Mouse (Mus musculus) T-helper 2 cell (primary cell): Measurements from ENCODE around the gene Fbxo42.

Experiments used
- in situ Hi-C: fragments of 300-600 bp; cut with MboI, MseI; formaldehyde crosslinking; loops from one replicate; pipeline ENCODE4 v1.15.1; 2025; ENCODE audit warnings: high pct_unique_total_duplicates

The Fbxo42 gene

DNA sequence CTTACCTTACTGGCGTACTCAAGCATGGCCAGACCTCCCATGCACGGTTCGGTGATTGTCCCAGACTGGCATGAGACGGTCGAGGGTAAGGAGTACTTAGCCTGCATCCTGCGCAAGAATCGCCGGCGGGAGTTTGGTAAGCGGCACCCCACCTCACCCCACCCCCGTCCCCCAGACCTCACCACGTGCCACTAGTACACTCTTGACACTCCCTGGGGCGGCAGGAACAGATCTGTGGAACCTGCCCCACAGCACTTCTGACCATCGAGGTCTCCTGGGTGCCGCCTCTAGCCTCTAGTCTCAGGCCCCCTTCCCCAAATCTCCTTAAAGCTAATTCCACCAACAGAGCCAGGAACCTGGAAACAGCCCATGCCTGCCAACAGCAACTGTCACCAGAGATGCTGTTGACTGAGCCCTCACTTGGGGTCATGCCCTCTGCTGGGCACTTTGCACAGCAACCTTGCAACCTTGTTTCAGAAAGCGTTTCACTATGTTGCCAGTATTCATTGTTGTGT lies 66.7 kb downstream of the Fbxo42 start:
- in situ Hi-C loops = no loop called here

DNA sequence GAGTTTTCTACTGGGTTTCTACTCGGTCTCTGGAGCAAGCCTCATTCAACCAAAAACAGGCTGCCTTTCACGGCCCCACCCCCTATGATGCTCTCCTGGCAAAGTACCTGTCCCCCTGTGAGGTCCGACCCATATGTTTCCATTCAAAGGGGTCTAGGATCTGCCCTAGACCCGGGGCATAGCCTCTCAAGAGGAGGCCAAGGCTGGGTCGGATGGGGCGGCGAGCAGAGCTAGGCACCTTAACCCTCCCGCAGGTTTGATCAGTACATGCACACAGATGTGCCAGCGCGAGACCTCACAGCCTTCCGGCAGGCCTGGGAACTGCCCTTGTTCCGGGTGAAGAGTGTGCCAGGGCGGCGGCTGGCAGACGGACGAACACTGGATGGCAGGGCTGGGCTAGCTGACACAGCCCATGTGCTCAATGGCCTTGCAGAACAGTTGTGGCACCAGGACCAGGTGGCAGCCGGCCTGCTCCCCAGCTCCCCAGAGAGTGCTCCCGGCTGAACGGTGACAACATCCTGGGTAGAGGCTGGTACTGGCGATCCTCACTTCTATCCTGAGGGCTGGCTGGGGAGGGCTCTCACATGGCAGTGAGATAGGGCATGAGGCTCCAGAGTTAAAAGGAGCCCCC lies 72.0 kb downstream of the Fbxo42 start:
- in situ Hi-C loops = no loop called here

DNA sequence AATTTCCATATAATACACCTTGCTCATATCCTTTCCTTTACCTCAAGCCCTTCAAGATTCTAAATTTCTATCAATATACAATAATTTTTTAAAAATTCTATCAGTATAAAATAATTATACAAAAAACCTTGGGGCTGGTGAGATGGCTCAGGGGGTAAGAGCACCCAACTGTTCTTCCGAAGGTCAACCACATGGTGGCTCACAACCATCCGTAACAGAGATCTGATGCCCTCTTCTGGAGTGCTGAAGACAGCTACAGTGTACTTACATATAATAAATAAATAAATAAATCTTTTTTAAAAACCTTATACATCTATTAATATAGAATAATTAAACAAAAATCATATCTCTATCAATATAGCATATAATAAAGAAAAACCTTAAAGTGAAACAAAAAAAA lies 74.1 kb downstream of the Fbxo42 start:
- in situ Hi-C loops = no loop called here

DNA sequence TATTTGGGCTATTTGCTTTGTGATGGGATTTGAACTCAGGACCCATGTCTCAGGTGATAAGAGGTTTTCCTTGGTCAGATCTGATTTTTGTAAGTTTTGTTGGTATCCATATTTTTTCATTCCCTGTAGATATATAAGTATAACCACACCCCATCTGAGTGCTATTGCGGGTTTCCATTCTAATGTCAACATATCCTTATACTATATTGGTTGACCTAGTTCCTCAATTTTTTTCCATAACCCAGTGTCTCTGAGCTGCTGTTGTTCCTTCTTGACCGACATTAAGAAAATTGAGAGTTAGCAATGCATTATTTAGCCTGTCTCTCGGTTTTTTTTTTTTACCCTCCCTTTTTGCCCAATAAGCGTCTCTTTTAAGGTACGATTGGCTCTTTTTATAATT lies 75.0 kb downstream of the Fbxo42 start:
- in situ Hi-C loops = no loop called here

DNA sequence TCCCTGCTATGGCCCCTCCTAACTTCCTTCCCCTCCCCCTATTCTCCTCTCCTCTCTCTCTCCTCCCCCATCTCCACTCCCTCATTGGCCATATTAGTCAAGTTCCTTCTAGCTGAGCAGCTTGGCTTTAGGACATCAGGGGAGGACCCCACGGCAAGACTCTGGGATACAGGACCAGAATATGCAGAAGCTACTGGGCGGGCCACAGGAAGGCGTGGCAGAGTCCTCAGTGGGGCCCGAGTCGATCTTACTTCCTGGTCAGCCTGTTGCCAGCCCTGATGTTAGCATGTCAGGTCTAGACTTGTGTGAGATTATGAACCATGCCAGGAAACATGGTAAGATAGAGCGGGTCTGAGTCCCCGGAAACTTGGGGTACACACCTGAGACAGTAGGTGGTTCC lies 81.0 kb downstream of the Fbxo42 start:
- in situ Hi-C loops = no loop called here

DNA sequence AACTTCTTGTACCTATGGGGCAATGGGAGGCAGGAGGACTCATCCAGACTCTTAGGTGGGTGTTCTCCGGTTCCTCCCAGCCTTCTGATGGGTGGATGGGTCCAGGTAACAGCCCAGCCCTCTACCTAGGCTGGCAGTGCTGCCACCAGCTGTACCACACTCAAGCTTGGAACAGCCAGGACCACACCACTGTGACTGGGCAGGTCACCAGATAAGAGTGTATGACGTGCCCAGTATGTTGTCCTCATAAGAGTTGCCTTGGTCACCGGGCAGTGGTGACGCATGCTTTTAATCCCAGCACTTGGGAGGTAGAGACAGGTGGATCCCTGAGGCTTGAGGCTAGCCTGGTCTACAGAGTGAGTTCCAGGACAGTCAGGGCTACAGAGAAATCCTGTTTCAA lies 85.5 kb downstream of the Fbxo42 start:
- in situ Hi-C loops = no loop called here

DNA sequence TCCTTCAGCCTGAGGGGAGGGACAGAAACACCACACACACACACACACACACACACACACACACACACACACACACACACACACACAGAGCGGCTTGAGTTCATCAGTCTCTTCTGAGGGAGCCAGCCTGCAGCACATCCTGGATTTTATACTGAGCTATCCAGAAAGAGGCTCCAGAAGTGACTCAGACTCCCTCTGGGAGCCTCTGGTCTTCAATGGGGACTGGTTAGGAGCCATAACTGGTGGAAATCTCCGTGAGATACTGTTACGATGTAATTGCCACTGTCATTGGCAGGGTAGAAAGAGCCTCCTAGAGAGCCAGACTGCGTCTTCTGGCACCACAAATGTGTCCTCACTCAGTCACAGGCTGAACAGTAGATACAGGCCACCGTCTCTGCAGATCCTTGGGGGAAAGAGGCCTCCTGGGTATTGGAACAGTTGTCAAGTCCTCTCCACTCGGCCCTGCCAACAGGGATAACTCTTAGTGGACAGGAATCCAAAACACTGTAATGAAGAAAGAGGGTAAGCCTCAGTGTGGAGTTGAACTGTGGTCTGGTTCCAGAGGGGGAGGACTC lies 87.9 kb downstream of the Fbxo42 start:
- in situ Hi-C loops = no loop called here

DNA sequence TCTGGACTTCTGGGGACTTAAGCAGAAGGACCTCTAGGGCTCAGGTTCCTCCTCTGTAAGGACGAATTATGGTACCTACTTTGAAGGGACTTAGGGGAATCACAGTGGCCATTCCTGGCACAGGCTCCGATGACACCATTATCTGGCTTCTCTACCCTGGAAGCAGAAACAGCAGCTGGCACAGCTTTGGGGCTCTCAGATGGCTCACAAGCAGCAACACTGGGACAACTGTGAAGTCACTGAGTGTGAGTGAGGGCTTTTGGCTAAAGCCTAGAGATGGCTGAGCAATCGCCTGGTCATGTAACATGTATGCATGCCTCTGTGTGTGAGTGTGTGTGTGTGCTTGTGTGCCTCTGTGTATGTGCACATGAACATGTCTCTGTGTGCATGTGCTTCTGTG lies 89.1 kb downstream of the Fbxo42 start:
- in situ Hi-C loops = no loop called here

DNA sequence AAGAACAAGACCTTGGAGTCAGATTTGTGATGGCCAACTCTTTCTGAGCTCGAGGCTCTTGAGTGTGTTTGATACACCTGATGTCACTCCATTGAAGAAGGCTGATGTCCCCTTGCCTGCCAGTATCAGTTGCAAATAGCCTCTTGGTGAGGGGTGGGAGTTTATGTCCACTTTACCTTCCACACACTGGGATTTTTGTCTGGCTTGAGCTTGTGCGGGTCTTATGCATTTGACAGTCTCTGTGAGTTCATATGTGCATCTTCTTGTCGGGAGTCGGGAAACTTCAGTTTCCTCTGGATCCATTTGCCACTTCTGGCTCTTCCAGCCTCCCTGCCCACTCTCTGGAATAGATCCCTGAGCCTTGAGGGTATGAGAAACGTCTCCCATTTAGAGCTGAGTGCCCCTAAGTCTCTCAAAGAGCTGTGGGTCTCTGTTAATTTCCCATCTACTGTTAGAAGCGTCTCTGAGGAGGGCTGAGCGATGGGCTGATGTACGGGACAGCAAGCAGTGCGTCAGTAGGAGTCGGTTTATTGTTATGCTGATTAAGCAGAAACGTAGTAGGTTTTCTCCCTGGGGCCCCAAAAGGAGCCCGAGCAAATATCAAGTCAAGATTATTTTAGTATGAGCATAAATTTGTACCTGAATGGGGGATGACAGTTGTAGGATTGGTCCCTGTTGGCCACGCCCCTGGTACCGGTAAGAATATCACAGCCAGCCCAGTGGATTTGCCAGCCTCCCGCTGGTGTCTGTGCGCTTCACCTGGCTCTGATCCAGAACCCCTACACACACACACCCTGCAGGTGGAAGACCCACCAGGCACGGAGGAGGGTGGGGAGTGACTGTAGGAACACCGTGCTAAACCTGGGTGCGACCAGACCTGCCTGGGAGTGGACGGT lies 91.0 kb downstream of the Fbxo42 start:
- in situ Hi-C loops = no loop called here

DNA sequence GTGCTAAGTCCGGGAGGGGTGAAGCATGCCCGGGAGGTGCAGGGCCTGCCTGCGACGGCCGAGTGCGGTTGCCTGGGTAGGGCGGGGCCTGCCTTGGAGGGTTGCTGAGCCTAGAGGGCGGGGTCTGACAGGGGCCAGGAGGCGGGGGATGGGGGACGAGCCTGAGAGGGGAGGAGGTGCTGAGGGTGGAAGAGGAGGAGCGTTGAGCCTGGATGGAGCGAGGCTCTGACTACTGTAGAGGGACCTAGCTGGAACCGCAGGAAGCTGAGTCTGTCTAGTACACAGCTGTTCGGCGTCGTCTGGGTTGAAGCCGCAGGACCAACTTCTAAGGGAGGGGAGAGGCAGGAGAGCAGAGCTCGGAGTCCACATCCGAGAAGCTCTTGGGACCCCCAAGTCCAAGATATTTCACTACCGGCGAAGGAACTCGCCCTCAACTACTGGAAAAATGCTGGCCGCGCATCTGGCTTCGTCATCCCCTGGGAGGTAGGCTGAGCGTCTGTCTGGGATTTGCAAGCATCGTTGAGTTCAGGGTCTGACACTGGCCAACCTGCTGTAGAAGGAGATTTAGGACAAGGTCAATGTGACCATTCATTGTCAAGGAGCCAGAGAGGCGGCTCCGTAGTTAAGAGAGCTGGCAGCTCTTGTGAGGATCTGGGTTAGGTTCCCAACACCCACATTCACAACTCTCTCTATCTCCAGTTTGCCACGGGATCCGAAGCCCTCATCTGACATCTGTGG lies 91.8 kb downstream of the Fbxo42 start, which contains the start of gene Arhgef19:
Arhgef19 (plus strand) TSS at position 112 of the 738 bp plus-strand sequence.
- in situ Hi-C loops = no loop called here

DNA sequence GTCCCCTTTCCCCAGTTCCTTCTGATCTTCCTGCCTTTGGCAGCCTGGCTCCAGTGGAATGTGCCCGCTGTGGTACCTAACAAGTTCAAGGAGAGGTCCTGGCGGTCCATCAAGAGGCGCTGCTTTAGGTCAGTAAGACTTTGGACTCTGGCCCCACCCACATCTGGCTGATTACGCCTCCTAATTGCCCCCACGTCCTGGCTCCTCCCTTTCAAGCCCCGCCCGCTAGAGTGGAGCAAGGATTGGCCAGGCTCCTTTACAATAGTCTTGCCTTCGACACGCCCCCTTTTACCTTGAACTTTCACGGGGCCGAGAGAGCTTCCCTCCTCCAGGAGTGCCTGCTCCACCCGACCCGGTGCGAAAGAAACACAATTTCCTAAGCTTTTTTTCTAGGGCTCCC lies 92.9 kb downstream of the Fbxo42 start:
- in situ Hi-C loops = no loop called here

DNA sequence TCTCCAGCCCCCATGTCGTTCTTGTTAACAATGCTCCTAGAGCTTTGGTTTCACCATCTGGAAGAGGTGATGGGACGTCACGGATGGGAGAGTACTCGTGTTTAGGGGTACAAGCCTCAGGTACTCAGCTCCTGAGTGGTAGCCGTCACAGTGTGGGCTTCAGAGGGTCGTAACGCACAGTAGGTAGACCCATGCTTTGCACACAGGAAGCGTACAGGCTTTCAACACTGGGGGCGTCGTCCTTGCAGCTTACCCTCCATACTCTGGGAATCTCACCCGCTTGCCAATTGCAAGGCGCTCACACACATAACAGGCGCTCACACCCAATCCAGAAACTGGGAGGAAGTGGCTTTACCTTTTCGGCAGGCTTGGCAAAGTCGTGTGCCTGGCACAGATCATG lies 94.1 kb downstream of the Fbxo42 start:
- in situ Hi-C loops = no loop called here

DNA sequence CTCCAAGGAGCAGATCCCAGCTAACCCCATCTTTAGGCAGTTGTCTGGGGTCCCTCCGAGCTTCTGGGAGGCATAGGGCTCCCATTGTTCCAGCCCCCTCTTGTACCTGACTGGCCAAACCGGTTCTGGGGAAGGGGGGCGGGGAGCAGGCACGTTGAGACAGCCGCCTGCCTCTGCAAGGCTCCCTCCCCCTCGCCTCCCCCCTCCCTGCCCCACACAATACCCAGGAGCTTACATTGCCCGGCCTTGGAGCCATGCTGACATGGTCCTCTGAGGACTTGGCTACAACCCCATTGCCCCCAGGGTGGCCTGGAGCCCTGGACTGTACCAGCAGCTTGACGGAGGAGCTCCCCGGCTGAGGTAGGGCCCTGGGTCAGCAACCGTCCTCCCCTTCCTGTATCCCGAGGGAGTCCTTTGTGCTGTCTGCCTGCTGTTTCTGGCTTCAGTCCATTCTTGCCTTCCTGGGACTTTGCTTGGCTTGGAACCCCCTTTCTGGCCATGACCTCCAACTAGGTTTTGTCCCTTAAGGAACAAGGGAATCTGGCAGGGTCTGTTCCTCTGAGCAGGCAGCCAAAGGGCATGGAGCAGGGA lies 95.0 kb downstream of the Fbxo42 start:
- in situ Hi-C loops = no loop called here

DNA sequence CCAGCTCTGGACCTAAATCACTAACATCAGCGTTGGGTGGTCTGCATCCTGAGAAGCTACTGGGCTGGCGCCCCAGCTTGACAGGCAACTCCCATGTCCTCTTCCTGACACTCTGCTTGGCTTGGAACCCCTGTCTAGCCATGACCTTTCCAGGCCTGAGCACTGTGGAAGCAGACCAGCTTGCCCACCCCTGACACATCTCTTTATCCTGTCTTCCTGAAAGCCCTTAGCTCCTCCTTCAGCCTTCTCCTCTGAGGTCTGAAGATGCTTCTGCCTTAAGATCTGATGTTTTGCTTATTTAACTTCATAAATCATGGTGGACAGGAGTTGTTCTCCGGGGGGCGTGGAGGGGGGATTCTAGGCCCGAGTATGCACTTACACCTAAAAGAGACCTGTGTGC lies 95.9 kb downstream of the Fbxo42 start:
- in situ Hi-C loops = no loop called here

DNA sequence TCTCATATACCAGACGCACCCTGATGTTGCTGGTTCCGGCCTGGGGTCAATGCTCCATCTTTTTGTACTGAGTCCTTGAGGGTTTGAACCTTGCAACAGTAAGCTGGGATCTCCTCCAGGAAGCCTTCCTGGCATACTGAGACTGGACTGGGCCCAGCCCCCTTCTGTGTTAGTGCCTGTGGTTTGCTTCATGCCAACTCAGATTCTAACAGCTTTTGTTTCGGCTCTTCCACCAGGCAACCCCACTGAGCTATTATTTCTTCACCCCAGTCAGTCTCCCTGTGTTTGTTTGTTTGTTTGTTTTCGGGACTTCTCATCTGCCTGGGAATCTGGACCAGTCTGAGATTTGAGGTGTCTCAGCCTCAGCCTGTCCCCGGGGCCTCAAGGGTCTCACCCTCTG lies 96.7 kb downstream of the Fbxo42 start:
- in situ Hi-C loops = no loop called here

DNA sequence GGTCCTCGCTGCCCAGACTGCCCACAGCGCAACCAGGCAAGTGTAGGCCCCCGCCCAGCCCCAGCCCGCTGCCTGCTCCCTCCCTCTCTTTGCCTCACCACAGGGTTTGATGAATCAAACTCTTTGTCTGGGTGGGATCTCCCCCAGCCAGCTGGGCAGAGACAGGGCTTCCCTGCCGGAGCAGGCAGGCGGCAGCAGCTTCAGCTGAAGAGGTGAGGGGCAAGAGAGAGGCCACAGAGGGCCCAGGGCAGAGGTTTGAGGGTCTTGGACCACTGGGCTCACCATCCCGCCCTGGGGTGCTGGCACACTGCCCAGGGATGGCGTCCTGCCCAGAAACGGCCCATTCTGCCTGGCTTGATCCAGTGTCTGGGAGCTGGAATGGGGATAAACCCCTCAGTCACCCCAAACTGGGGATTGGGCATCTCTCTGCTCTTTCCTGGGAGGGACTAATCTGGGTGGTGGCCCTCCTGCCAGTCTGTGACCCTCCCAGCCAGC lies 97.3 kb downstream of the Fbxo42 start:
- in situ Hi-C loops = no loop called here

DNA sequence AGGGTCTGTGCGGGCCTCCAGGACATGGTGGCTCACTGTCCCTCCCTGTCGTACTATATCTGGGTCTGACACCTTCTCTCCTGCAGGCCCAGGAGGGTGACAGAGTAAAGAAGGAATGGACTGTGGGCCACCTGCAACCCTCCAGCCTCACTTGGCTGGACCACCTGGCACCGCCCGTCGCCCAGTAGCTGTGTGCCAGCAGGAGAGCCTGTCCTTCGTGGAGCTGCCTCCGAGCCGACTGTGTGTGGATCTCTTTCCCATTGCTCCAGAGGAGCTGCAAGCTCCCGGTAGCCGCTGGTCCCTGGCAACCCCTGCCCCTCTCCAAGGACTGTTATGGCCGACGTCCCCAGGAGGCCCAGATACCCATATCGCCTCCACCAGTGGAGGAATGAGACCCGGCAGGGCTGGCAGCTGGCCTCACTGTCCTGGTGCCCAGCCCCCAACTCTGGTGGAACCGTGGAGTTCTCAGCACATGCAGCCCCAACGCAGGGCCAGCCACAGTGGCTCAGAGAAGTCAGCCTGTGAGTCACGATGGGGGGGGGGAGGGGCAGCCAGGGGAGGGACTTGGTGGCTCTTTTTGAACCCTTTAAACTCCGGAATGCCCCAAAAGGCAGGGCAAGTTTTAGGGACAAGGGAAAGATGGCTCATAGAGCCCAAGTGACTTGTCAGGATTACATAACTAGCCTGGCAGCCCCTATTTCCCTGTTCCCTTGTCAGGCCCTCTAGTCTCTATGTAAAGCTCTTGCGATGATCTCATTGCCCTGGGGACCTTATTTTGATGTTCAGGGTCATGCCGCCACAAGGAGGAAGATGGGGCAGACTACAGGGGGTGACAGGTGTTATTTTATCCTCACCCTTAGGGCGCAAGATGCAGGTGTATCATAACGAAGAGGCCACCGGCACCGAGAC lies 98.6 kb downstream of the Fbxo42 start:
- in situ Hi-C loops = no loop called here

DNA sequence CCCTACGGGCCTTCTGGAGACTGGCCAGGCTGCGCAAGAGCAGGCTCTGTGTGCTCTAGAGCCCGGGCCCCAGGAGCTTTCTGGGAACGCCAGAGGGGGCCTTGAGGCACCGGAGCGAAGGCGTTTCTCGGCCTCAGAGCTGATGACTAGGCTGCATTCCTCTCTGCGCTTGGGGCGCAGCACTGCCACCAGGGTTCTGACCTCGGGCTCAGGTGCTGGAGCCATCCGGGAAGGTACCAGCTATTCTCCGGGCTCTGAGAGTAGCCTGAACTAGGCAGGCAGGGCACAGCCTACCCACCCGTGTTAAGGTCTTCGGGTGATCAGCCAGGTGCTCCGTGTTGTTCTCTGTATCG lies 99.3 kb downstream of the Fbxo42 start:
- in situ Hi-C loops = no loop called here

DNA sequence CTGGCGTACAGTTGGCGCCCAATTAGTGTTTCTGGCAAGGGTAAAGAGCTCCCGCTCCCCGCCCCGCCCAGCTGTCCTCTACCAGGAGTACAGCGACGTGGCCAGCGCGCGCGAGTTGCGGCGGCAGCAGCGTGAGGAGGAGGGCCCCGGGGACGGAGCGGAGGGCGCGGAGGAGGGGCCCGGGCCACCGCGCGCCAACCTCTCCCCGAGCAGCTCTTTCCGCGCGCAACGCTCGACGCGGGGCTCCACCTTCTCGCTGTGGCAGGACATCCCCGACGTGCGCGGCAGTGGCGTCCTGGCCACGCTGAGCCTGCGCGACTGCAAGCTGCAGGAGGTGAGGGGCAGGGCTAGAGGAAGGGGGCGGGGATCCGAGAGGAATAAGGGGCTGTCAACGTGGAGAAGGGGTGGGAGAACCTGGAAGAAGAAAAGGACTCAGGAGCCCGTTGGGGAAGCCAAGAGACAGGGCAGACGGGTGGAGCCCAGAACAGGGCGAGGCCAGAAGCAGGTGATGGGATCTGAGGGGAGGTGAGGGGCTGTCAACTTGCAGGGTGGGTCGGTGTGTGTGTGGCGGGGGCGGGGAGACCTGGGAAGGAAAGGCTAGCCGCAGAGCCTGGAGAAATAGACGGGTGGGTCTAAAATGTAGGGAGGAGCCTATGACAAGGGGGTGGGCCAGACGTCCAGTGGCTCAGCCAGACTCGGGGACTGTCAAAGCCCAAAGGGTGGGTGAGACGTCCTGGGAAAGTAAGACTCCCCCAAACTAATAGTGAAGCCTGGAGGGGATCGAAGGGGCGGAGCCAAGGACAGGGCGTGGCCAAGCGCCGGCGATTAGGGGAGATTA lies 100.3 kb downstream of the Fbxo42 start:
- in situ Hi-C loops = no loop called here

DNA sequence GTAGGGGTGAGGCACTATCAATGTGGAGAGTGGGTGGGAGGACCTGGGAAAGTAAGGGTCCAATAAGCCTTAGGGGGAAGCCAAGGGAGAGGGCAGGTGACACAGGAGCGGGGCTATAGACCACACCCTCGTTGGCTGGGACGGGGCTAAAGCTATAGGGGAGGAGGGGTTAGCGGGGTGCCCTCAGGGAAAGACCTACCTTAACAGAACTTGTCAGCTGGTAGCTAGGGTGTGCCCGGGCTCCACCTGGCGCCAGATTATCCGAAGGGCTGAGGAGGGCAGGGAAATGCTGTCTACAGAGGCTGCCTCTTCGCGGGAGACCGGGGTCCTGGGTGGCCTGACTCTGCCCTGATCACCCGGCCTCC lies 100.9 kb downstream of the Fbxo42 start:
- in situ Hi-C loops = no loop called here
